Mouse (Mus musculus) embryonic facial prominence, embryonic 14.5 days (tissue): ENCODE results near the gene Ncl. TPM values are rescaled to one million over a fixed set of nuclear protein-coding genes. Genes with fewer than 3 reads are reported as not detected.

ENCODE experiments used
- ATAC-seq: fragments of 200-750 bp; cut with Nextera tagmentation; 2 replicates; pipeline ENCODE4 v1.8.0; 2017; ENCODE audit warnings: low read depth, moderate number of reproducible peaks, moderate TSS enrichment
- DNase-seq: peaks from one replicate; pipeline ENCODE4 v3.0.0-alpha.2; 2015; ENCODE audit warnings: low spot score
- H3K27ac ChIP-seq: fragments of 300-500 bp; sonication (generic); replicated peaks from 2 replicates; pipeline ENCODE4 v1.5.1; 2014; ENCODE audit warnings: low read depth, mild to moderate bottlenecking, low read length, moderate library complexity
- H3K27me3 ChIP-seq: fragments of 300-500 bp; sonication (generic); replicated peaks from 2 replicates; pipeline ENCODE4 v1.6.1; 2014; ENCODE audit warnings: low read length; ENCODE audit not compliant: control insufficient read depth, insufficient read depth
- H3K36me3 ChIP-seq: fragments of 300-500 bp; sonication (generic); 2 replicates; pipeline ENCODE4 v1.6.1; 2014; ENCODE audit warnings: low read length, mixed read lengths; ENCODE audit not compliant: control insufficient read depth, insufficient read depth
- H3K4me1 ChIP-seq: fragments of 300-500 bp; sonication (generic); 2 replicates; pipeline ENCODE4 v1.6.1; 2014; ENCODE audit warnings: antibody characterized with exemption, low read length; ENCODE audit not compliant: control insufficient read depth, insufficient read depth
- H3K4me2 ChIP-seq: fragments of 300-500 bp; sonication (generic); 2 replicates; pipeline ENCODE4 v1.6.1; 2014; ENCODE audit warnings: low read depth, mild to moderate bottlenecking, low read length, moderate library complexity, mixed read lengths
- H3K4me3 ChIP-seq: fragments of 300-500 bp; sonication (generic); 2 replicates; pipeline ENCODE4 v1.5.1; 2014; ENCODE audit warnings: low read depth, mild to moderate bottlenecking, low read length
- H3K9ac ChIP-seq: fragments of 300-500 bp; sonication (generic); 2 replicates; pipeline ENCODE4 v1.6.1; 2014; ENCODE audit warnings: low read depth, mild to moderate bottlenecking, low read length, moderate library complexity, mixed read lengths
- H3K9me3 ChIP-seq: fragments of 300-500 bp; sonication (generic); 2 replicates; pipeline ENCODE4 v1.6.1; 2016; ENCODE audit warnings: low read length; ENCODE audit not compliant: control insufficient read depth
- WGBS: fragments of 180-500 bp; shearing (Covaris S2); extraction: QIAGEN DNeasy Blood & Tissue Kit; methylation state at CpG from one replicate; pipeline ENCODE4 v1.1.7; 2014; 5-methylcytosine and 5-hydroxymethylcytosine counted together
- polyA plus RNA-seq: library from polyadenylated mRNA; unstranded; fragments of >200 nt; fragmentation: Nextera tagmentation; extraction: Ambion mirVana; gene quantifications from 2 replicates; pipeline ENCODE4 v1.2.1, GENCODE M21; 2014

Gene Ncl
- polyA plus RNA-seq, 1 experiment from 2014 or later, result 285 TPM

DNA sequence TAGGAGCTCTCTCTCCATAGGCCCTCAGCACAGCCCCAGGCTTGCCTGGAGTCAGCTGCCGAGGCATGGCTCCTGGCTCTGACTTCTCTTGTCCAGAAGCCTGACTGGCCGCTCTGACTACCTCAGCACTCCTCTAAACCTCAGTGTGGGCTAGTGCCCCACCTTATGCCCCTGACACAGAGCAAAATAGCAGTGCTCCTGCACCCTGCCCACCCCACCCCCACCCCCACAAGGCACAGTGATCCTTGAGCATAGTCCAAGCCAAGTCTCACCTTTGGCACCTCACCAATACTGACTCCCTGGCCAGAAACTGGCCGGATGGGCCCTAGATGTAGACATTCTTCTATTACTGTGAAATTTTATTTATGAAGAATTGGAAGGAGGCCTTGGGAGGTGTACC is 52.5 kb downstream of the Ncl start:
- Histone ChIP-seq H3K27ac (no peak overlapping the region), H3K9me3 (no peaks in the 10 kb centered on the region), H3K36me3 (no peaks in the 10 kb centered on the region), H3K4me1 (peaks cover 18% of the 10 kb centered on the region), H3K4me2 (no peak overlapping the region), H3K9ac (no peak overlapping the region), H3K27me3 (peaks cover 8% of the 10 kb centered on the region; the same call in 1 of the 2 replicates), H3K4me3 (no peak overlapping the region)
- WGBS, result 84% methylated on average over 3 of the region's 3 CpGs
- DNase-seq (no peak), ATAC-seq (no peak)

DNA sequence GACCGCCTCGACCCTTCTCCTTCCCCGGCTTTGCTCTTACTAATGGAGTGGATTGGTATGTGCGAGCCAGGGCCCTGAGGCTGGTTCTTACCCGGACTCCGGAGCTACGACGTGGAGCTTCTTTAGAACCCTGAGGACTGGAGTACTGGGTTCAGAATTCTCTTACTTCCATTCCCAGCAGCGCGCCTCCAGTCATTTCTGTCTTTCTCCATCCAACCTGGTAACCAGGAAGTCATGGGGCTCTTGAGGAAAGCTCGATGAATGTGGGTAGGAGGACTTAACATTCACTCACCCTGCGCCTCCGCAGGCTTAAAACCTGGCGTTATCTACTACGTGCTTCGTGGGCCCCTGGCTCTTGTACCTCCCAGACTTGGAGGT is 55.3 kb downstream of the Ncl start:
- WGBS, result 4% methylated on average over 16 of the region's 16 CpGs
- Histone ChIP-seq H3K9me3 (no peaks in the 10 kb centered on the region), H3K27ac (no peak overlapping the region), H3K36me3 (no peaks in the 10 kb centered on the region), H3K9ac (peak overlapping the region; percentile 64), H3K4me3 (peak overlapping the region; percentile 68), H3K4me2 (peak overlapping the region; percentile 99), H3K27me3 (peaks cover 12% of the 10 kb centered on the region), H3K4me1 (peaks cover 7% of the 10 kb centered on the region; the same call in 1 of the 2 replicates)
- DNase-seq (no peak), ATAC-seq (no peak)

GRCm38 (mm10) chr1:86303063-86303872 is 55.9 kb downstream of the Ncl start:
- H3K9me3 ChIP-seq, result no peaks in the 10 kb centered on the region
- peak; percentile 88 for ATAC-seq
- peaks cover 7% of the 10 kb centered on the region; the same call in 1 of the 2 replicates for H3K4me1 ChIP-seq
- peaks cover 12% of the 10 kb centered on the region for H3K27me3 ChIP-seq
- H3K9ac ChIP-seq, result peak overlapping the region; percentile 64
- 0% methylated on average over 43 of the region's 65 CpGs for WGBS
- H3K4me3 ChIP-seq, result peak overlapping the region; percentile 68
- no peak overlapping the region for H3K27ac ChIP-seq
- H3K4me2 ChIP-seq, result peak overlapping the region; percentile 99
- peak; percentile 78 for DNase-seq
- H3K36me3 ChIP-seq, result no peaks in the 10 kb centered on the region

DNA sequence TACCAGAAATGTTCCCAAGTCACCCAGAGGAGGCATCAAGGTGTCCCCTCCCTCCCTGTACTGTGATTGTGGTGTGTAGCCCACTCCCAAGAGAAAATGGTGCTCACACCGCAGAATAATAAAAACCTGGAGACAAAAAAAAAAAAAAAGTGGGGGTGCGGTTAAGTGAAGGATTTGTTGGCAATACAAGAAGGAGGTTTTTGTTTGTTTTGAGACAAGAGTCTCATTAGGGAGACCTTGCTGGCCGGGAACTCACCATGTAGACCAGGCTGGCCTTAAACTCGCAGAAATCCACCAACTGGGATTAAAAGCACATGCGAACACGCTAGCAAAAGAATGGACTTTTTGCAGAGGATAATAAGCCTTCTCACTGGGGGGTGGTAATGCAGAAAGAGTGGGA is 56.7 kb downstream of the Ncl start, which contains the start of gene B3gnt7:
B3gnt7 (plus strand) TSS at position 301 of the 400 bp plus-strand sequence.
- ATAC-seq (no peak), DNase-seq (no peak)
- H3K4me2 ChIP-seq, result peak within 1 kb of the TSS; percentile 99
- H3K4me1 ChIP-seq, result peaks cover 7% of the 10 kb centered on the region; the same call in 1 of the 2 replicates
- 36% methylated on average over 6 of the region's 6 CpGs for WGBS
- H3K27me3 ChIP-seq, result peaks cover 12% of the 10 kb centered on the region
- no peaks in the 10 kb centered on the region for H3K36me3 ChIP-seq
- H3K9me3 ChIP-seq, result no peaks in the 10 kb centered on the region
- peak within 1 kb of the TSS; percentile 64 for H3K9ac ChIP-seq
- H3K4me3 ChIP-seq, result peak within 1 kb of the TSS; percentile 68
- H3K27ac ChIP-seq, result no peak within 1 kb of the TSS

DNA sequence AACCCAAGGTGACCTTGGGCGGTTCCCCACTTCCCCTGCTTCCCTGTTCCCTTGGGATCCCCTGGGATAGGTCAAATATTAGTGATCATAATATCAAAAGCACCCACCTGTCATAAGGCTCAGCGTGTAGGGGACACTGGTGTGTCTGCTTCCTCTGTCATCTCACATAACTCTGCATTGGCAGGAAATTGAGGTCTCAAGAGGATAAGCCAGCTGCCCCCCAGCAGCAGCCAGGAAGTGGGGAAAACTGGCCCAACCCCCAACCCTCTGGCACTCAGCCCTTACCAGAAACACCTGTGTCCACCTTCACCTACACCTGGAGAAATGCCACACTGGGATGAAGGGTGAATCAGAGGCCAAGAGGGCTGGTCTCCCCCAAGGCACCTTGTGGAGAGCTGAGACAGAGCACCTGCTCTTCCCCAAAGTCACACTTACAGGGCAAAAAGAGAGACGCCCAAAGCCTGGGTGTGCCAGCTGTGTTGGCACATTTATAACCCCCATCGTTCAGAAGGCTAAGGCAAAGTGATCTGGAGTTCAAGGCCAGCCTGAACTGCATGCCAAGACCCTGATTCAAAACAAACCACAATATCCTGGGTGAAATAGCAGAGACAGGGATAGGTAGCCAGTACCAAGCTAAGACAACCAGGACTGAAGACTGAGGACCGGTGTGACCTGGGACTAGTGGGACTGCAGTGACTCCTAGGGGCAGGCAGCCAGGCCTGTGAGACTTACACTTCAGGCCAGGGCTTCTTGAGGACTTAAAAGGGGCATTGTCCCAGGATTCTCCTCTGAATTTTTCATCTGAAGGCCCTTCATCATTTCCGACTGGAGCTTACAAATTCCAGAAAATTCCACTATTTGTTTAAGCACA is 57.7 kb downstream of the Ncl start:
- Histone ChIP-seq H3K4me1 (peaks cover 7% of the 10 kb centered on the region; the same call in 1 of the 2 replicates), H3K27me3 (peaks cover 12% of the 10 kb centered on the region), H3K9me3 (no peaks in the 10 kb centered on the region), H3K4me2 (no peak overlapping the region), H3K36me3 (no peaks in the 10 kb centered on the region), H3K4me3 (no peak overlapping the region), H3K9ac (no peak overlapping the region), H3K27ac (no peak overlapping the region)
- ATAC-seq (no peak), DNase-seq (no peak)
- WGBS, result 48% methylated on average over 6 of the region's 6 CpGs

DNA sequence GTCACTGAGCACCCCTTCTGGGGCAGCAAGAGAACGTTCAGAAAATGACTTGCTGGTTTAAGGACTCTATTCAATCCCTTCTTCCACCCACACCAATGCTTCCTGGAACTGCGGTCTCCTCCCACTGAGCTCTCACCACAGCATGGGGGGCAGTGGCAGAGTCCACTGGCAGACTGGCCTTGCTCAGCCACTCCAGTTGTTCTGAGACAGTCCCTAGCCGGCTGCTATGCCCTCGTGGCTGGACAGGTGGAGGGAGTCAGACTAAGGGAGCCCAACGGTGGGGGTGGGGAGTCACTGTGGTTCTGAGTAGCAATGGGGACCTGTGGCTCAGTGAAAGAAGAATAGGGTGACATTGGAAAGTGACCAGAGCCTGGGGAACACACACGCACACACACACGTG is 58.5 kb downstream of the Ncl start:
- WGBS, result 48% methylated on average over 7 of the region's 7 CpGs
- Histone ChIP-seq H3K4me1 (peaks cover 7% of the 10 kb centered on the region; the same call in 1 of the 2 replicates), H3K4me3 (no peak overlapping the region), H3K27me3 (peaks cover 12% of the 10 kb centered on the region), H3K9ac (no peak overlapping the region), H3K27ac (no peak overlapping the region), H3K36me3 (no peaks in the 10 kb centered on the region), H3K9me3 (no peaks in the 10 kb centered on the region), H3K4me2 (no peak overlapping the region)
- DNase-seq (no peak), ATAC-seq (no peak)

- H3K27me3 ChIP-seq, result peaks cover 12% of the 10 kb centered on the region
- peaks cover 7% of the 10 kb centered on the region; the same call in 1 of the 2 replicates for H3K4me1 ChIP-seq
- H3K4me2 ChIP-seq, result no peak overlapping the region
- 26% methylated on average over 2 of the region's 2 CpGs for WGBS
- ATAC-seq, result no peak
- H3K36me3 ChIP-seq, result no peaks in the 10 kb centered on the region
- H3K9me3 ChIP-seq, result no peaks in the 10 kb centered on the region
- DNase-seq, result peak; percentile 8
- H3K27ac ChIP-seq, result no peak overlapping the region
- H3K9ac ChIP-seq, result no peak overlapping the region
- H3K4me3 ChIP-seq, result no peak overlapping the region
These were observed 59.1 kb downstream of the Ncl start for GRCm38 (mm10) chr1:86300093-86300492.
